Mouse (Mus musculus) olfactory bulb, adult 2 months (tissue): ENCODE data around the gene Olfr201. TPM values are rescaled to one million over a fixed set of nuclear protein-coding genes. Genes with fewer than 3 reads are reported as not detected.
"Not testable (repeated sequence)": the region's sequence is repeated elsewhere in the genome, so short reads cannot be mapped to it uniquely, and the experiment has no call there.

ENCODE experiments used
- H3K27ac ChIP-seq: fragments of 200-500 bp; 2 replicates; pipeline ENCODE4 v1.5.1; 2012; ENCODE audit warnings: low read depth, low read length; ENCODE audit not compliant: insufficient read depth
- H3K4me1 ChIP-seq: fragments of 200-500 bp; 2 replicates; pipeline ENCODE4 v1.6.1; 2012; ENCODE audit warnings: low read length; ENCODE audit not compliant: control insufficient read depth, insufficient read depth
- H3K4me3 ChIP-seq: fragments of 200-500 bp; 2 replicates; pipeline ENCODE4 v1.5.1; 2012; ENCODE audit warnings: mild to moderate bottlenecking, low read depth, low read length, moderate library complexity; ENCODE audit not compliant: insufficient read depth
- CTCF ChIP-seq: fragments of 200-500 bp; IDR thresholded peaks from 2 replicates; pipeline ENCODE4 v1.5.1; 2012; ENCODE audit warnings: low read depth, mild to moderate bottlenecking, low read length, moderate library complexity; ENCODE audit not compliant: insufficient read depth
- POLR2A ChIP-seq: fragments of 200-500 bp; IDR thresholded peaks from 2 replicates; pipeline ENCODE4 v1.6.1; 2012; ENCODE audit warnings: mild to moderate bottlenecking, low read depth, low read length, moderate library complexity; ENCODE audit not compliant: insufficient read depth
- WGBS: fragments of 180-500 bp; shearing (Covaris S2); methylation state at CpG from one replicate; pipeline ENCODE4 v1.1.7; 2018; 5-methylcytosine and 5-hydroxymethylcytosine counted together
- polyA plus RNA-seq: library from polyadenylated mRNA; stranded (reverse); fragments of >200 nt; gene quantifications from 2 replicates; pipeline ENCODE4 v1.2.4, GENCODE M21; 2012; ENCODE audit warnings: low replicate concordance; ENCODE audit not compliant: missing spikeins, insufficient read depth, insufficient read length

The Olfr201 gene
- not detected in 2 replicates for polyA plus RNA-seq

GRCm38 (mm10) chr16:59272532-59272931 lies at the start of gene Olfr201:
Gene Olfr201 (minus strand): TSS chr16:59272632.
- not testable (repeated sequence) for H3K27ac ChIP-seq, H3K4me1 ChIP-seq, H3K4me3 ChIP-seq
- 86% methylated on average over 4 of the region's 4 CpGs for WGBS

- no peak for TF ChIP-seq CTCF
- TF ChIP-seq POLR2A, result no peak
- H3K4me3 ChIP-seq, result no peak within 1 kb of the TSS
- no peaks in the 10 kb centered on the region for H3K4me1 ChIP-seq
- no peak within 1 kb of the TSS for H3K27ac ChIP-seq
These were observed 45.7 kb upstream of the Olfr201 start, which contains the start of gene Olfr204 for GRCm38 (mm10) chr16:59318148-59318547. Gene Olfr204 (minus strand): TSS chr16:59318248.

- WGBS, result 88% methylated on average over 2 of the region's 2 CpGs
- Histone ChIP-seq H3K4me3 (no peak within 1 kb of the TSS), H3K4me1 (no peaks in the 10 kb centered on the region), H3K27ac (no peak within 1 kb of the TSS)
- no peak for TF ChIP-seq CTCF
- no peak for TF ChIP-seq POLR2A
These were observed 26.1 kb upstream of the Olfr201 start, which contains the start of gene Olfr203 for GRCm38 (mm10) chr16:59298581-59298980. Gene Olfr203 (plus strand): TSS chr16:59298881.

- WGBS, result 85% methylated on average over 9 of the region's 9 CpGs
- not testable (repeated sequence) for H3K27ac ChIP-seq, H3K4me1 ChIP-seq, H3K4me3 ChIP-seq
These were observed 15.1 kb upstream of the Olfr201 start for GRCm38 (mm10) chr16:59287576-59287975.

GRCm38 (mm10) chr16:59286693-59287092 lies 14.3 kb upstream of the Olfr201 start, which contains the start of gene Olfr202:
Gene Olfr202 (minus strand): TSS chr16:59286793.
- 65% methylated on average over 1 of the region's 1 CpGs for WGBS
- H3K4me1 ChIP-seq, result no peaks in the 10 kb centered on the region
- no peak within 1 kb of the TSS for H3K4me3 ChIP-seq
- no peak within 1 kb of the TSS for H3K27ac ChIP-seq
- TF ChIP-seq CTCF, result no peak
- TF ChIP-seq POLR2A, result no peak

- no peak overlapping the region for H3K4me3 ChIP-seq
- no peak overlapping the region for H3K27ac ChIP-seq
- no peaks in the 10 kb centered on the region for H3K4me1 ChIP-seq
- 56% methylated on average over 1 of the region's 1 CpGs for WGBS
- TF ChIP-seq CTCF, result no peak
- TF ChIP-seq POLR2A, result no peak
These were observed 11.0 kb upstream of the Olfr201 start for GRCm38 (mm10) chr16:59283476-59283875.

- no peak overlapping the region for H3K4me3 ChIP-seq
- 79% methylated on average over 3 of the region's 3 CpGs for WGBS
- TF ChIP-seq CTCF (no peak), POLR2A (no peak)
- no peak overlapping the region for H3K27ac ChIP-seq
- H3K4me1 ChIP-seq, result no peaks in the 10 kb centered on the region
These were observed 8.1 kb upstream of the Olfr201 start for GRCm38 (mm10) chr16:59280542-59280941.

GRCm38 (mm10) chr16:59269097-59269496 lies 3.3 kb downstream of the Olfr201 start:
- not testable (repeated sequence) for H3K4me1 ChIP-seq, H3K27ac ChIP-seq, H3K4me3 ChIP-seq
- 79% methylated on average over 4 of the region's 4 CpGs for WGBS

- TF ChIP-seq CTCF (no peak), POLR2A (no peak)
- Histone ChIP-seq H3K27ac (no peak overlapping the region), H3K4me1 (no peaks in the 10 kb centered on the region), H3K4me3 (no peak overlapping the region)
- WGBS, result 89% methylated on average over 17 of the region's 17 CpGs
These were observed 22.7 kb downstream of the Olfr201 start for GRCm38 (mm10) chr16:59249684-59250083.

- not testable (repeated sequence) for H3K27ac ChIP-seq, H3K4me3 ChIP-seq, H3K4me1 ChIP-seq
- WGBS, result 79% methylated on average over 1 of the region's 1 CpGs
These were observed 52.8 kb downstream of the Olfr201 start, which contains the start of gene Olfr199 for GRCm38 (mm10) chr16:59219667-59220066. Gene Olfr199 (minus strand): TSS chr16:59219767.

GRCm38 (mm10) chr16:59217861-59218260 lies 54.6 kb downstream of the Olfr201 start:
- not testable (repeated sequence) for H3K4me3 ChIP-seq, H3K4me1 ChIP-seq, H3K27ac ChIP-seq
- WGBS, result 74% methylated on average over 3 of the region's 3 CpGs
